Mouse (Mus musculus) MEL (cell line): ENCODE results near the gene Ttc1. TPM values are rescaled to one million over a fixed set of nuclear protein-coding genes. Genes with fewer than 3 reads are reported as not detected.

ENCODE experiments used
- DNase-seq: peaks from one replicate; pipeline ENCODE4 v3.0.0; 2011; ENCODE audit warnings: low read depth, low spot score
- H3K27ac ChIP-seq: 2 replicates; pipeline ENCODE4 v1.5.1; 2012; ENCODE audit warnings: low read depth, mild to moderate bottlenecking, control low read depth, low read length, moderate library complexity; ENCODE audit not compliant: control insufficient read depth
- H3K27me3 ChIP-seq, 2 experiments: fragments of 150-350 bp in 1 of 2; sonication (generic) in 1 of 2; 2 replicates each; pipeline ENCODE4 v1.6.1; 2012; ENCODE audit warnings: low read length in 2 of 2, mild to moderate bottlenecking in 2 of 2, improper control_type of control experiment in 1 of 2, moderate library complexity in 1 of 2; ENCODE audit not compliant: insufficient read depth in 2 of 2, control insufficient read depth in 1 of 2
- H3K36me3 ChIP-seq, 2 experiments: 2 replicates each; pipeline ENCODE4 v1.6.1; 2012 to 2014; ENCODE audit warnings: low read length in 2 of 2, improper control_type of control experiment in 1 of 2, inconsistent platforms in 1 of 2, mild to moderate bottlenecking in 1 of 2; ENCODE audit not compliant: insufficient read depth in 2 of 2, control insufficient read depth in 1 of 2
- H3K4me1 ChIP-seq, 2 experiments: fragments of 150-350 bp in 1 of 2; sonication (generic) in 1 of 2; 2 replicates each; pipeline ENCODE4 v1.6.1; 2012; ENCODE audit warnings: low read length in 2 of 2, improper control_type of control experiment in 1 of 2, mild to moderate bottlenecking in 1 of 2; ENCODE audit not compliant: insufficient read depth in 2 of 2, control insufficient read depth in 1 of 2
- H3K4me3 ChIP-seq, 2 experiments: fragments of 150-350 bp in 1 of 2; sonication (generic) in 1 of 2; 2 replicates each; pipeline ENCODE4 v1.5.1; 2012; ENCODE audit warnings: low read depth in 2 of 2, low read length in 2 of 2, mild to moderate bottlenecking in 2 of 2, moderate library complexity in 2 of 2, control low read depth in 1 of 2, improper control_type of control experiment in 1 of 2; ENCODE audit not compliant: control insufficient read depth in 1 of 2, insufficient read depth in 1 of 2
- H3K79me2 ChIP-seq: 2 replicates; pipeline ENCODE4 v1.6.1; 2012; ENCODE audit warnings: mild to moderate bottlenecking, low read length, moderate library complexity; ENCODE audit not compliant: control insufficient read depth, poor library complexity, insufficient read depth
- H3K9ac ChIP-seq: 2 replicates; pipeline ENCODE4 v1.6.1; 2012; ENCODE audit warnings: low read depth, mild to moderate bottlenecking, control low read depth, low read length, moderate library complexity; ENCODE audit not compliant: control insufficient read depth, poor library complexity, severe bottlenecking
- H3K9me3 ChIP-seq: fragments of 150-350 bp; sonication (generic); replicated peaks from 2 replicates; pipeline ENCODE4 v1.6.1; 2012; ENCODE audit warnings: mild to moderate bottlenecking, low read length, improper control_type of control experiment, moderate library complexity; ENCODE audit not compliant: insufficient read depth
- CTCF ChIP-seq, 3 experiments: IDR thresholded peaks in 2 of 3; conservative IDR thresholded peaks in 1 of 3; 2 replicates each; pipeline ENCODE4 v1.5.1; 2011 to 2012; ENCODE audit warnings: low read length in 3 of 3, low read depth in 2 of 3, mild to moderate bottlenecking in 2 of 3, improper control_type of control experiment in 1 of 3, inconsistent platforms in 1 of 3, mixed read lengths in 1 of 3, moderate library complexity in 1 of 3; ENCODE audit not compliant: control insufficient read depth in 1 of 3, insufficient read depth in 1 of 3, poor library complexity in 1 of 3, severe bottlenecking in 1 of 3
- E2F4 ChIP-seq: IDR thresholded peaks from 2 replicates; pipeline ENCODE4 v1.6.1; 2011; ENCODE audit warnings: low read depth, low read length, improper control_type of control experiment, borderline replicate concordance
- ELF1 ChIP-seq: IDR thresholded peaks from 2 replicates; pipeline ENCODE4 v1.6.1; 2014; ENCODE audit warnings: low read depth, mild to moderate bottlenecking, inconsistent platforms, low read length, improper control_type of control experiment, moderate library complexity
- EP300 ChIP-seq, 2 experiments: IDR thresholded peaks; 2 replicates each; pipeline ENCODE4 v1.6.1; 2011; ENCODE audit warnings: improper control_type of control experiment in 2 of 2, low read length in 2 of 2, low read depth in 1 of 2, mild to moderate bottlenecking in 1 of 2
- ETS1 ChIP-seq: IDR thresholded peaks from 2 replicates; pipeline ENCODE4 v1.6.1; 2012; ENCODE audit warnings: low read depth, mild to moderate bottlenecking, inconsistent platforms, low read length, improper control_type of control experiment, moderate library complexity
- GABPA ChIP-seq: IDR thresholded peaks from 2 replicates; pipeline ENCODE4 v1.6.1; 2012; ENCODE audit warnings: low read depth, mild to moderate bottlenecking, inconsistent platforms, low read length, improper control_type of control experiment, moderate library complexity
- GATA1 ChIP-seq: IDR thresholded peaks from 2 replicates; pipeline ENCODE4 v1.6.1; 2011; ENCODE audit warnings: low read depth, low read length, improper control_type of control experiment
- JUND ChIP-seq: IDR thresholded peaks from 2 replicates; pipeline ENCODE4 v1.6.1; 2011; ENCODE audit warnings: low read depth, mild to moderate bottlenecking, improper control_type of control experiment, low read length
- MAFK ChIP-seq: IDR thresholded peaks from 2 replicates; pipeline ENCODE4 v1.6.1; 2011; ENCODE audit warnings: low read depth, mild to moderate bottlenecking, low read length, improper control_type of control experiment, borderline replicate concordance
- MAX ChIP-seq: IDR thresholded peaks from 2 replicates; pipeline ENCODE4 v1.6.1; 2011; ENCODE audit warnings: low read length, improper control_type of control experiment
- MEF2A ChIP-seq: IDR thresholded peaks from 2 replicates; pipeline ENCODE4 v1.6.1; 2014; ENCODE audit warnings: low read depth, mild to moderate bottlenecking, inconsistent platforms, low read length, improper control_type of control experiment; ENCODE audit not compliant: poor library complexity, insufficient replicate concordance, severe bottlenecking; ENCODE audit errors: extremely low read depth
- MYB ChIP-seq: IDR thresholded peaks from 2 replicates; pipeline ENCODE4 v1.6.1; 2011; ENCODE audit warnings: mild to moderate bottlenecking, low read depth, low read length, improper control_type of control experiment
- NRF1 ChIP-seq: IDR thresholded peaks from 2 replicates; pipeline ENCODE4 v1.6.1; 2014; ENCODE audit warnings: low read depth, mild to moderate bottlenecking, inconsistent platforms, low read length, improper control_type of control experiment, moderate library complexity; ENCODE audit not compliant: poor library complexity, insufficient read depth, severe bottlenecking
- POLR2A ChIP-seq, 2 experiments: IDR thresholded peaks; 2 replicates each; pipeline ENCODE4 v1.6.1; 2011 to 2012; ENCODE audit warnings: low read length in 2 of 2, mild to moderate bottlenecking in 2 of 2, control low read depth in 1 of 2, improper control_type of control experiment in 1 of 2, low read depth in 1 of 2, moderate library complexity in 1 of 2; ENCODE audit not compliant: control insufficient read depth in 1 of 2, insufficient read depth in 1 of 2, poor library complexity in 1 of 2
- RAD21 ChIP-seq: IDR thresholded peaks from 2 replicates; pipeline ENCODE4 v1.6.1; 2011; ENCODE audit warnings: mild to moderate bottlenecking, low read depth, low read length, improper control_type of control experiment
- RCOR1 ChIP-seq: IDR thresholded peaks from 2 replicates; pipeline ENCODE4 v1.6.1; 2012; ENCODE audit warnings: low read depth, mild to moderate bottlenecking, inconsistent platforms, low read length, improper control_type of control experiment
- SIN3A ChIP-seq: IDR thresholded peaks from 2 replicates; pipeline ENCODE4 v1.6.1; 2012; ENCODE audit warnings: low read length, improper control_type of control experiment, inconsistent platforms
- SMC3 ChIP-seq: IDR thresholded peaks from 2 replicates; pipeline ENCODE4 v1.6.1; 2011; ENCODE audit warnings: low read depth, low read length, improper control_type of control experiment
- USF1 ChIP-seq: IDR thresholded peaks from 2 replicates; pipeline ENCODE4 v1.6.1; 2014; ENCODE audit warnings: low read depth, mild to moderate bottlenecking, inconsistent platforms, low read length, improper control_type of control experiment, moderate library complexity
- ZC3H11A ChIP-seq: IDR thresholded peaks from 2 replicates; pipeline ENCODE4 v1.6.1; 2012; ENCODE audit warnings: low read depth, mild to moderate bottlenecking, inconsistent platforms, low read length, improper control_type of control experiment
- ZNF384 ChIP-seq: IDR thresholded peaks from 2 replicates; pipeline ENCODE4 v1.6.1; 2012; ENCODE audit warnings: low read depth, mild to moderate bottlenecking, inconsistent platforms, low read length, improper control_type of control experiment
- polyA plus RNA-seq, 2 experiments: library from polyadenylated mRNA; stranded (reverse) in 1 of 2; unstranded in 1 of 2; fragments of >175 nt in 1 of 2; fragments of >200 nt in 1 of 2; gene quantifications; 2 replicates each; pipeline versions ENCODE4 v1.2.1 to v1.2.4; 2012; ENCODE audit warnings: low replicate concordance in 2 of 2, low read depth in 1 of 2; ENCODE audit not compliant: insufficient read length in 2 of 2, insufficient read depth in 1 of 2, missing spikeins in 1 of 2
- total RNA-seq: library from RNA; depleted of rRNA; stranded (reverse); fragments of 300-350 nt; gene quantifications from 2 replicates; pipeline ENCODE4 v1.2.3, GENCODE M21; 2012

Ttc1 gene
- total and polyA plus RNA-seq, 3 experiments = 68.6 to 117 TPM; not detected in 1

- no peaks in the 10 kb centered on the region for H3K79me2 ChIP-seq
- peaks cover 0 to 7% of the 10 kb centered on the region in 2 experiments; a peak in 2 of 4 replicates for H3K36me3 ChIP-seq
- peaks cover 5 to 9% of the 10 kb centered on the region in 2 experiments; a peak in 3 of 4 replicates for H3K4me1 ChIP-seq
- H3K4me3 ChIP-seq = no peak overlapping the region
- no peak overlapping the region for H3K27ac ChIP-seq
- no peak for DNase-seq
- H3K27me3 ChIP-seq = peaks cover 6 to 13% of the 10 kb centered on the region in 2 experiments
- no peak overlapping the region for H3K9ac ChIP-seq
- H3K9me3 ChIP-seq = no peaks in the 10 kb centered on the region
- TF ChIP-seq EP300 (IDR thresholded peaks at IDR 0.05; ENCODE audit: low read depth in 1 of 2, low read length in 2 of 2) (peak; percentile 8 to 54; a peak in 1 of 4 replicates), RCOR1 (no peak), ETS1 (0 out of 2 replicates have a peak, but pooled peaks have one; percentile 20), MYB (no peak), GATA1 (peak; percentile 72), SIN3A (no peak)
Measured at GRCm38 (mm10) chr11:43754568-43754967, 6.8 kb upstream of the Ttc1 start.

GRCm38 (mm10) chr11:43751542-43751941, 3.7 kb upstream of the Ttc1 start:
- H3K4me1 ChIP-seq = peaks cover 5 to 15% of the 10 kb centered on the region in 2 experiments
- H3K27me3 ChIP-seq = peaks cover 6 to 13% of the 10 kb centered on the region in 2 experiments
- H3K4me3 ChIP-seq = no peak overlapping the region
- TF ChIP-seq CTCF (IDR thresholded peaks at IDR 0.05 in 2 of 3, conservative IDR thresholded peaks at IDR 0.05 in 1 of 3; ENCODE audit: control insufficient read depth in 1 of 3, insufficient read depth in 1 of 3, low read depth in 2 of 3, low read length in 3 of 3, poor library complexity in 1 of 3, severe bottlenecking in 1 of 3) = peak; percentile 22 to 48 (median 32)
- TF ChIP-seq JUND = no peak
- no peak for TF ChIP-seq E2F4
- TF ChIP-seq SMC3 = peak; percentile 44
- no peak for TF ChIP-seq ZNF384
- no peak for TF ChIP-seq POLR2A (IDR thresholded peaks at IDR 0.05; ENCODE audit: control insufficient read depth in 1 of 2, insufficient read depth in 1 of 2, low read depth in 1 of 2, low read length in 2 of 2, poor library complexity in 1 of 2)
- no peak for TF ChIP-seq ZC3H11A
- no peak for TF ChIP-seq MAX
- no peak for TF ChIP-seq ELF1
- TF ChIP-seq MEF2A = no peak
- TF ChIP-seq USF1 = no peak
- no peak for TF ChIP-seq NRF1
- no peak for TF ChIP-seq SIN3A
- TF ChIP-seq MAFK = no peak
- TF ChIP-seq RAD21 = peak; percentile 15
- no peak for TF ChIP-seq GABPA
- TF ChIP-seq ETS1 = no peak
- H3K36me3 ChIP-seq = peaks cover 0 to 17% of the 10 kb centered on the region in 2 experiments; a peak in 2 of 4 replicates
- peak; percentile 54 for DNase-seq
- peaks cover 12% of the 10 kb centered on the region for H3K79me2 ChIP-seq
- H3K9me3 ChIP-seq = no peaks in the 10 kb centered on the region
- no peak overlapping the region for H3K9ac ChIP-seq
- no peak overlapping the region for H3K27ac ChIP-seq
